Mouse (Mus musculus): ENCODE data around the gene Slc7a10. TPM values are rescaled to one million over a fixed set of nuclear protein-coding genes. Genes with fewer than 3 reads are reported as not detected.

Slc7a10 gene
- polyA plus RNA-seq, 1 experiment, result 11.1 TPM

DNA sequence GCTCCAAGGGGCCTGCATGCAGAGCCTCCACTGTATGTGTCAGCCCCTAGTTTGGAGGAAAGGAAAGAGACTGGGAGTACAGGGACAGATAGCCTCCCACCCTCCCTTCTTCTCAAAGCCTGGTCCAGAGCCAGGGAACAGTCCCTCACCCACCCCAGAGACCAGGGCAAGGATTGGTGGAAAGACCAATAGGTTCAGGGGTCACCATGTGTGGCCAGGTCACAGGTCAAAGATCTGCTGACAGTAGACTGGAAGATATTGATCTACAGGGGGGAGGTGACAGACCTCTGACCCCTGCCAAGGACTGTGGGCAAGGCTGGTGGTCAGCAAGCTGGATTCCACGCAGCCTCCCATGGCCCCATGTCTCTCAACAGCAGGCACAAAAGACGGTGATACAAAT lies 18.3 kb upstream of the Slc7a10 start:
- no peak overlapping the region for H3K27ac ChIP-seq (ENCODE audit: control insufficient read depth, insufficient read depth, low read length)
- H3K36me3 ChIP-seq (ENCODE audit: control insufficient read depth, insufficient read depth, low read length), result no peaks in the 10 kb centered on the region
- DNase-seq, result no peak
- no peaks in the 10 kb centered on the region for H3K4me1 ChIP-seq (replicated peaks; ENCODE audit: control insufficient read depth, insufficient read depth, low read length)
- no peak overlapping the region for H3K4me3 ChIP-seq (ENCODE audit: control insufficient read depth, insufficient read depth, low read length)
- WGBS, result 89% methylated on average over 2 of the region's 2 CpGs
- no peaks in the 10 kb centered on the region; the same call in 1 of the 2 replicates for H3K27me3 ChIP-seq (ENCODE audit: control insufficient read depth, insufficient read depth, low read length)
- no peak for TF ChIP-seq CTCF (IDR thresholded peaks at IDR 0.05; ENCODE audit: borderline replicate concordance, control insufficient read depth, extremely low read depth, insufficient read depth, low read length, poor library complexity)
- TF ChIP-seq POLR2A (IDR thresholded peaks at IDR 0.05; ENCODE audit: control insufficient read depth, extremely low read depth, insufficient read depth, low read length, poor library complexity), result no peak

DNA sequence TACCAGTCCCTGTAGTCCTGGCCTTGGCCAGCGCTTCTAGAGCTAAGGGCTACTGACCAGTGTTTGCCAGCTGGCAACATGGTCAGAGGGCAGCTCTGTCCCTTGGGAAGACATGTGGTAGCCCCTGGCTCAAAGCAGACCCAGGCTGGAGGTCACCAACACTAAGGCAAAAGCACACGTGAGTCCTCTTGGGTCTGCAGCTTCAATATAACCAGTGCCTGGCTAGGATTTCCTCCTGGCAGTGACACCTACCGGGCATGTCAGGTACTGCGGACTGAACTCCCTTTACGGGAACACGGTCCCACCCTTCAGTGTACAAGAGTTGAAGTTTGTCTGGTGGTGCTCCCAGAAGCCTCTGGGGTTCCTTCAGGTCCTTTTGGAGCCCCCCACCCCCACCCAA lies 16.8 kb upstream of the Slc7a10 start:
- H3K4me3 ChIP-seq (ENCODE audit: control insufficient read depth, insufficient read depth, low read length), result no peak overlapping the region
- WGBS, result 16% methylated on average over 6 of the region's 6 CpGs
- TF ChIP-seq POLR2A (IDR thresholded peaks at IDR 0.05; ENCODE audit: control insufficient read depth, extremely low read depth, insufficient read depth, low read length, poor library complexity) (no peak), CTCF (IDR thresholded peaks at IDR 0.05; ENCODE audit: borderline replicate concordance, control insufficient read depth, extremely low read depth, insufficient read depth, low read length, poor library complexity) (peak; percentile 82; the same call in 1 of the 2 replicates)
- H3K4me1 ChIP-seq (replicated peaks; ENCODE audit: control insufficient read depth, insufficient read depth, low read length), result no peaks in the 10 kb centered on the region
- H3K27ac ChIP-seq (ENCODE audit: control insufficient read depth, insufficient read depth, low read length), result no peak overlapping the region
- H3K27me3 ChIP-seq (ENCODE audit: control insufficient read depth, insufficient read depth, low read length), result no peaks in the 10 kb centered on the region; the same call in 1 of the 2 replicates
- DNase-seq, result peak; percentile 87
- H3K36me3 ChIP-seq (ENCODE audit: control insufficient read depth, insufficient read depth, low read length), result no peaks in the 10 kb centered on the region

DNA sequence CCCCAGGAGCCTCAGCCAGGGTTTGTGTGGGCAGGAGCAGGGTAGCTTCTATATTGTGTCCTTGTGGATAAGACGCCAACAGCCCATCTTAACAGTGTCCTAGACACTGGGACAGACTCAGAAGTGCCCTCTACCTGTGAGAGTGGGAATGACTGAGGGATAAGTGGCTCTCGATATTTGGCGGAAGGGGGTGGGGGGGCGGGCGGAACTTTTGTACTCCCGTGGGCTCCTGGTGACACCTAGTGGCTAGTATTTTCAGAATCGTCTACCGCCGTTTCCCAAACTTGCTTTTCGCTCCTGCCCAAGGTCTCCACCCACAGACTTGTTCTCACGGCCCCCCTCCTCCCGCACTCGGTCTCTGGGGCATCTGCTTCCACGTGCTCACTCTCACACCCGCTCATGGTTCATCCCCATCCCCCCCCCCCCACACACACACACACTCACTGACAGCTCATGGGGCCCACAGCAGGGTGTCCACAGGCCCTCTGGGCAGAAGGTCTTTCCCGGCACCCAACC lies 14.3 kb upstream of the Slc7a10 start:
- H3K4me1 ChIP-seq (replicated peaks; ENCODE audit: control insufficient read depth, insufficient read depth, low read length), result no peaks in the 10 kb centered on the region
- H3K36me3 ChIP-seq (ENCODE audit: control insufficient read depth, insufficient read depth, low read length), result no peaks in the 10 kb centered on the region
- H3K4me3 ChIP-seq (ENCODE audit: control insufficient read depth, insufficient read depth, low read length), result no peak overlapping the region
- TF ChIP-seq CTCF (IDR thresholded peaks at IDR 0.05; ENCODE audit: borderline replicate concordance, control insufficient read depth, extremely low read depth, insufficient read depth, low read length, poor library complexity) (peak; percentile 37; the same call in 1 of the 2 replicates), POLR2A (IDR thresholded peaks at IDR 0.05; ENCODE audit: control insufficient read depth, extremely low read depth, insufficient read depth, low read length, poor library complexity) (no peak)
- peak; percentile 54 for DNase-seq
- no peaks in the 10 kb centered on the region for H3K27me3 ChIP-seq (ENCODE audit: control insufficient read depth, insufficient read depth, low read length)
- whole genome bisulfite sequencing, result 4% methylated on average over 16 of the region's 16 CpGs
- no peak overlapping the region for H3K27ac ChIP-seq (ENCODE audit: control insufficient read depth, insufficient read depth, low read length)

DNA sequence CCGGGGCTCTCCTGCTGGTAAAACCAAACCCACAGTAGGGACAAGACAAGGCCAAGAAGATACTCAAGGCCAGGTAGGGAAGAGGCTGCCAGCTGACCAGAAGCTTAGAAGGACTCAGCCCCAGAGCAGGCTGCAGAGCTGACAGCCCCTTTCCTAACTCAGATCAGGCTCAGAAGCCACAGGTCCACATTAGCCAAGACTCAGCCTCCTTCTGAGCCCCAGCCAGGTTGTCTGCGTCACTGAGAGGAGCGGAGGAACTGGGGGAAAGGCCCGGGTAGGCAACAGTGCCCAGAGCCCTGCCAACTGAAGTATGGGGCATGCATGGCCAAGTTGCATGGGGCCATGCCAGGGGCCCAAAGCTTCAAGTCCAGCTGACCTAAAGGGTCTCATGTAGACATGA lies 13.7 kb upstream of the Slc7a10 start:
- no peak overlapping the region for H3K27ac ChIP-seq (ENCODE audit: control insufficient read depth, insufficient read depth, low read length)
- TF ChIP-seq POLR2A (IDR thresholded peaks at IDR 0.05; ENCODE audit: control insufficient read depth, extremely low read depth, insufficient read depth, low read length, poor library complexity) (no peak), CTCF (IDR thresholded peaks at IDR 0.05; ENCODE audit: borderline replicate concordance, control insufficient read depth, extremely low read depth, insufficient read depth, low read length, poor library complexity) (no peak)
- WGBS, result 76% methylated on average over 4 of the region's 4 CpGs

DNA sequence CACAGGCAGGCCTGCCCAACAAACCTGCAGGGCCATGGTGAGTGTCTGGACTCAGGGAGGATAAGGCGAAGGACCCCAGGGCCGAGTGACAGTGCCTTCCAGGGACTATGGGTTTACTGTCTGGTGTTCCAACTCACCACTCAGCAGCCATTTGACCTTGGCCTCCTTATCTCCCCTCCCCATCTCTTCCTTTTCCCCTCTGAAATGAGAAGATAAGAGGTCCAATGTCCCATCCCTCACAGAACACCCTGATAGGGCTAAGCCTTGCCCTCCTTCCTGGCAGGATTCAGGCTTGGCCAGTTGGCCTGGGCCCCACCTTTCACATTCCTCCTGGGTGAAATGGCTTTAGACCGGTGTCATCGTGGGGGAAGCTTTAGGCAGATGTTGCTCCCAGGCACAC lies 10.7 kb upstream of the Slc7a10 start:
- H3K27ac ChIP-seq (ENCODE audit: control insufficient read depth, insufficient read depth, low read length), result no peak overlapping the region
- H3K27me3 ChIP-seq (ENCODE audit: control insufficient read depth, insufficient read depth, low read length), result no peaks in the 10 kb centered on the region
- no peak overlapping the region for H3K4me3 ChIP-seq (ENCODE audit: control insufficient read depth, insufficient read depth, low read length)
- no peaks in the 10 kb centered on the region for H3K36me3 ChIP-seq (ENCODE audit: control insufficient read depth, insufficient read depth, low read length)
- WGBS, result 68% methylated on average over 4 of the region's 4 CpGs
- no peak for DNase-seq
- TF ChIP-seq CTCF (IDR thresholded peaks at IDR 0.05; ENCODE audit: borderline replicate concordance, control insufficient read depth, extremely low read depth, insufficient read depth, low read length, poor library complexity) (no peak), POLR2A (IDR thresholded peaks at IDR 0.05; ENCODE audit: control insufficient read depth, extremely low read depth, insufficient read depth, low read length, poor library complexity) (no peak)
- H3K4me1 ChIP-seq (replicated peaks; ENCODE audit: control insufficient read depth, insufficient read depth, low read length), result no peaks in the 10 kb centered on the region

More for the DNA sequence above, 13.7 kb upstream of the Slc7a10 start:
- no peaks in the 10 kb centered on the region for H3K4me1 ChIP-seq (replicated peaks; ENCODE audit: control insufficient read depth, insufficient read depth, low read length)
- H3K4me3 ChIP-seq (ENCODE audit: control insufficient read depth, insufficient read depth, low read length), result no peak overlapping the region
- no peaks in the 10 kb centered on the region for H3K36me3 ChIP-seq (ENCODE audit: control insufficient read depth, insufficient read depth, low read length)
- no peak for DNase-seq
- H3K27me3 ChIP-seq (ENCODE audit: control insufficient read depth, insufficient read depth, low read length), result no peaks in the 10 kb centered on the region

DNA sequence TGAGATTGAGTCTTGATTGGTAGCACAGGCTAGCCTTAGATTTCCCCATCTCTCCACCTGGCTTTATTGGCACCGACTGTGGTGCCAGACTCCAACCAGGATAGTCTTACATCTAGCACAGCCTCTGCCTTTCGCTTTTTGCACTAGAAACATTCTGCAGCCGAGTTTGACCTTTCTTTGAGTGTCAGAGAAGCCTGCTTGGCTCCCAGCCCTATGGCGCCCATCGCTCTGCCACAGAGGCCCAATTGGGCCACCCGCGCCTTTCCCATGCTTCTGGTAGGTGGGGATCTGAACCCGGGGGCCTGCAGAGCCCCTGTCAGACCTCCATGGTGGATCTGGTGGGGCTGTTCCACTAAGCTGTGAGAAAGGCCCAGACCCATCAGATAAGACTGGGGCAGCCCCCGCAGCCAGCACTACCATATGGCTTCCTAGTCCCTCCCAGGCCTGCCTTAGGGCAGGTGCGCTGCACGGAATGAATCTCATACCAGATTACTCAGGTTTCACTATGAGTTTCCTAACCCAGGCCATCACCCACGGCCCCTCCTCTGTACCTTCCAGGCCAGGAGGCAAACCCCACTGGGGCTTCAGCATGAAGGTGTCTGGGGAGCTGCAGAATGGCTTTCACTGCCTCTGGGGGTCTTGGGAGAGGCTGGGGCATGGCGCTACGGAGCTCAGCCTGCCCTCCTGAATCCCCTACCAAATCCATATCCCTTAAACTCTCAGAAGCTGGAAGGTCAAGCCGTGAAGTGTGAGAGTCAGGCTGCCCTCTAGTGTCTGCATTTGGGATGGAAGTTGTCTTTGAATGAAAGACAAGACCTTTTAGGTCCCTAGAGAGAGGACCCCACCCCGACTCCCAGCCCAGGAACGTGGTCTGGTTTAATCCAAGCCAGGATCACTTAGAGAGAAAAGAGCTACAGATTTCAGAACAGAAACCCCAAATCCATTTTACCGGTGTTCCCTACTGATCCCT lies 9.5 kb upstream of the Slc7a10 start:
- DNase-seq, result peak; percentile 23
- 59% methylated on average over 18 of the region's 18 CpGs for WGBS
- no peaks in the 10 kb centered on the region for H3K36me3 ChIP-seq (ENCODE audit: control insufficient read depth, insufficient read depth, low read length)
- H3K4me3 ChIP-seq (ENCODE audit: control insufficient read depth, insufficient read depth, low read length), result no peak overlapping the region
- TF ChIP-seq POLR2A (IDR thresholded peaks at IDR 0.05; ENCODE audit: control insufficient read depth, extremely low read depth, insufficient read depth, low read length, poor library complexity), result no peak
- no peak for TF ChIP-seq CTCF (IDR thresholded peaks at IDR 0.05; ENCODE audit: borderline replicate concordance, control insufficient read depth, extremely low read depth, insufficient read depth, low read length, poor library complexity)
- H3K27me3 ChIP-seq (ENCODE audit: control insufficient read depth, insufficient read depth, low read length), result no peaks in the 10 kb centered on the region
- no peaks in the 10 kb centered on the region for H3K4me1 ChIP-seq (replicated peaks; ENCODE audit: control insufficient read depth, insufficient read depth, low read length)
- no peak overlapping the region for H3K27ac ChIP-seq (ENCODE audit: control insufficient read depth, insufficient read depth, low read length)
